Comparison of ENCODE assay signal across 11 mouse cellular contexts in the genomic region with DNA sequence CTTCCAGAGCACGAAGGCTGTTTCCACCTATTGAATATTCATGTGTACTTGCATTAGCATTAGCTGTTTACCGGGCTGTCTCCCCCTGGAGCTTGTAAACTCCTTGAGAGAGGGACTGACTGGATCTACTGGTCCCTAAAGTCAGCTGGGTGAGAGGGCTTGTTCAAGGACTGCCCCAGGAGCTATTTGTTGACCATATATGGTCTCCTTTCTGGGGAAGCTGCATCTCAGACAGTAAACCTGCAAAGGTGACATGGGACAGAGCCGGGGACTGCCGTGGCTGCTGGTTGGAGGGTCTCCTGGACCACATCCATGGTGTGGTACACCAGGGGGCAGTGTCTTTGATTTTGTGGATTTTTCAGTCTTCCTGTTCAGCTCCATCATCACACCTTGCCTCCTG. TPM values are rescaled to one million over a fixed set of nuclear protein-coding genes. Genes with fewer than 3 reads are reported as not detected.
DNase-seq lines count a peak whose midpoint lies in the region; ATAC-seq lines count a peak whose summit lies in the region.
"Had no signal": no experiment of that assay in that cellular context is flagged by ENCODE, and none has a peak within 500 bp of the region (broad histone marks: within the 10 kb centered on the region; RNA-seq: fewer than 3 reads in every experiment).

No protein-coding gene starts in this region.

- no peaks in the 10 kb centered on the region for H3K9me3 ChIP-seq in heart, embryonic 15.5 days (replicated peaks)
- H3K9me3 ChIP-seq in embryonic facial prominence, embryonic 13.5 days: no peaks in the 10 kb centered on the region; the same call in 1 of the 2 replicates
- no peaks in the 10 kb centered on the region for H3K9me3 ChIP-seq in limb, embryonic 13.5 days

- H3K27me3 ChIP-seq in heart, embryonic 15.5 days: no peaks in the 10 kb centered on the region
- H3K27me3 ChIP-seq in embryonic facial prominence, embryonic 13.5 days: no peaks in the 10 kb centered on the region
- H3K27me3 ChIP-seq in limb, embryonic 13.5 days: no peaks in the 10 kb centered on the region

- no peak for DNase-seq in heart, adult 18-20 months
- peak; percentile 50 for DNase-seq in ES-CJ7 (ENCODE audit: low read depth, low spot score)
- no peak for DNase-seq in right cerebral cortex, postnatal 25 days
- no peak for DNase-seq in frontal cortex, postnatal 36 days (ENCODE audit: low spot score in 2 of 2)
- no peak for DNase-seq in testis, postnatal 10 days (ENCODE audit: low spot score)
- DNase-seq: gastrocnemius, postnatal 25 days had no signal

- no peak overlapping the region for H3K4me2 ChIP-seq in heart, embryonic 15.5 days
- peak overlapping the region; percentile 44 for H3K4me2 ChIP-seq in embryonic facial prominence, embryonic 13.5 days
- peak overlapping the region; percentile 48 for H3K4me2 ChIP-seq in limb, embryonic 13.5 days (replicated peaks)

- 0 out of 2 replicates have a peak overlapping the region, but pooled peaks have one; percentile 52 for H3K27ac ChIP-seq in heart, embryonic 15.5 days
- peak overlapping the region; percentile 96 for H3K27ac ChIP-seq in embryonic facial prominence, embryonic 13.5 days
- H3K27ac ChIP-seq in limb, embryonic 13.5 days: peak overlapping the region; percentile 90
- H3K27ac ChIP-seq: macrophage had no signal

- H3K9ac ChIP-seq in heart, embryonic 15.5 days: no peak overlapping the region
- peak overlapping the region; percentile 55 for H3K9ac ChIP-seq in embryonic facial prominence, embryonic 13.5 days
- H3K9ac ChIP-seq in limb, embryonic 13.5 days: no peak overlapping the region; the same call in 1 of the 2 replicates

- no peak overlapping the region for H3K4me3 ChIP-seq in heart, embryonic 15.5 days
- no peak overlapping the region for H3K4me3 ChIP-seq in embryonic facial prominence, embryonic 13.5 days
- H3K4me3 ChIP-seq in limb, embryonic 13.5 days: no peak overlapping the region

- peaks cover 30% of the 10 kb centered on the region for H3K4me1 ChIP-seq in heart, embryonic 15.5 days (replicated peaks)
- H3K4me1 ChIP-seq in embryonic facial prominence, embryonic 13.5 days: peaks cover 29% of the 10 kb centered on the region
- H3K4me1 ChIP-seq in limb, embryonic 13.5 days: peaks cover 36% of the 10 kb centered on the region

- WGBS in heart, embryonic 15.5 days: 22% methylated on average over 4 of the region's 4 CpGs
- 14% methylated on average over 4 of the region's 4 CpGs for WGBS in embryonic facial prominence, embryonic 13.5 days
- 8% methylated on average over 4 of the region's 4 CpGs for WGBS in limb, embryonic 13.5 days

- ATAC-seq in heart, embryonic 15.5 days (replicated peaks; ENCODE audit: insufficient number of reproducible peaks, insufficient read depth, low FRiP score, low read depth): no peak
- ATAC-seq in embryonic facial prominence, embryonic 13.5 days (ENCODE audit: insufficient number of reproducible peaks, insufficient read depth, low FRiP score, low TSS enrichment, low read depth): no peak
- no peak for ATAC-seq in limb, embryonic 13.5 days (ENCODE audit: low FRiP score, low read depth)
- ATAC-seq: CD4-positive, CD25-positive, alpha-beta regulatory T cell, adult 4 months had no signal

- no peaks in the 10 kb centered on the region for H3K36me3 ChIP-seq in heart, embryonic 15.5 days
- no peaks in the 10 kb centered on the region for H3K36me3 ChIP-seq in embryonic facial prominence, embryonic 13.5 days
- H3K36me3 ChIP-seq in limb, embryonic 13.5 days: no peaks in the 10 kb centered on the region

RNA-seq across cellular contexts. Expression of gene Tmem222, which starts 5.1 kb away (rescaled TPM):
- polyA plus RNA-seq in heart, embryonic 15.5 days (2015; fragmentation: Nextera tagmentation; extraction: Ambion mirVana): 46.1 and 58.9 TPM in 2 replicates
- 10 to 100 TPM; 32.7 to 34.6 TPM for total RNA-seq in heart, adult 18-20 months (2021)
- 84.4 and 89.9 TPM in 2 replicates for polyA plus RNA-seq in embryonic facial prominence, embryonic 13.5 days (2015; fragmentation: Nextera tagmentation; extraction: Ambion mirVana)
- polyA plus RNA-seq in limb, embryonic 13.5 days (2015; fragmentation: Nextera tagmentation; extraction: Ambion mirVana): 84.0 and 86.8 TPM in 2 replicates

RNA-seq across cellular contexts. Expression of gene Sytl1, which starts 19.7 kb away (rescaled TPM):
- 0.96 and 4.9 TPM in 2 replicates for polyA plus RNA-seq in heart, embryonic 15.5 days (2015; fragmentation: Nextera tagmentation; extraction: Ambion mirVana)
- total RNA-seq in heart, adult 18-20 months (2021): under 1 TPM; 0.22 to 0.72 TPM
- 6.6 and 8.2 TPM in 2 replicates for polyA plus RNA-seq in embryonic facial prominence, embryonic 13.5 days (2015; fragmentation: Nextera tagmentation; extraction: Ambion mirVana)
- polyA plus RNA-seq in limb, embryonic 13.5 days (2015; fragmentation: Nextera tagmentation; extraction: Ambion mirVana): 5.5 and 5.6 TPM in 2 replicates
- polyA plus RNA-seq: macrophage had no signal

RNA-seq across cellular contexts. Expression of gene Map3k6, which starts 42.0 kb away (rescaled TPM):
- polyA plus RNA-seq in heart, embryonic 15.5 days (2015; fragmentation: Nextera tagmentation; extraction: Ambion mirVana): 2.9 and 3.4 TPM in 2 replicates
- total RNA-seq in heart, adult 18-20 months (2021): 10 to 100 TPM; 22.5 to 30.1 TPM
- polyA plus RNA-seq in embryonic facial prominence, embryonic 13.5 days (2015; fragmentation: Nextera tagmentation; extraction: Ambion mirVana): 4.3 and 4.8 TPM in 2 replicates
- polyA plus RNA-seq in limb, embryonic 13.5 days (2015; fragmentation: Nextera tagmentation; extraction: Ambion mirVana): 2.4 and 2.6 TPM in 2 replicates
